Mouse (Mus musculus): ENCODE measurements around the gene Thap3. TPM values are rescaled to one million over a fixed set of nuclear protein-coding genes. Genes with fewer than 3 reads are reported as not detected.

Thap3 gene
- polyA plus RNA-seq, 1 experiment from 2014 or later, result 20.4 TPM

GRCm38 (mm10) chr4:152026751-152027508 is 38.1 kb upstream of the Thap3 start:
- WGBS, result 2% methylated on average over 41 of the region's 41 CpGs
- peak overlapping the region; percentile 70 for H3K4me3 ChIP-seq (ENCODE audit: low read depth, low read length)
- ATAC-seq (ENCODE audit: low FRiP score) (peak; percentile 69), DNase-seq (ENCODE audit: low spot score) (no peak)
- H3K4me1 ChIP-seq (replicated peaks; ENCODE audit: control insufficient read depth, insufficient read depth, low read length), result peaks cover 24% of the 10 kb centered on the region
- H3K36me3 ChIP-seq (ENCODE audit: control insufficient read depth, insufficient read depth, low read length), result no peaks in the 10 kb centered on the region
- H3K27me3 ChIP-seq (ENCODE audit: control insufficient read depth, insufficient read depth, low read length), result no peaks in the 10 kb centered on the region; the same call in 1 of the 2 replicates
- peak overlapping the region; percentile 59 for H3K9ac ChIP-seq (ENCODE audit: low read depth, low read length)
- H3K27ac ChIP-seq (ENCODE audit: low read depth, low read length), result no peak overlapping the region
- H3K9me3 ChIP-seq (ENCODE audit: control insufficient read depth, low read length), result no peaks in the 10 kb centered on the region
- peak overlapping the region; percentile 95 for H3K4me2 ChIP-seq (replicated peaks; ENCODE audit: low read depth, low read length)

- no peak for DNase-seq (ENCODE audit: low spot score)
- no peaks in the 10 kb centered on the region for H3K27me3 ChIP-seq (ENCODE audit: control insufficient read depth, insufficient read depth, low read length)
- peaks cover 8% of the 10 kb centered on the region for H3K36me3 ChIP-seq (ENCODE audit: control insufficient read depth, insufficient read depth, low read length)
- WGBS, result 91% methylated on average over 11 of the region's 11 CpGs
- H3K9ac ChIP-seq (ENCODE audit: low read depth, low read length), result no peak overlapping the region
- H3K27ac ChIP-seq (ENCODE audit: low read depth, low read length), result no peak overlapping the region
- no peak overlapping the region for H3K4me3 ChIP-seq (ENCODE audit: low read depth, low read length)
- ATAC-seq (ENCODE audit: low FRiP score), result no peak
- H3K4me2 ChIP-seq (replicated peaks; ENCODE audit: low read depth, low read length), result no peak overlapping the region
- peaks cover 24% of the 10 kb centered on the region for H3K4me1 ChIP-seq (replicated peaks; ENCODE audit: control insufficient read depth, insufficient read depth, low read length)
- H3K9me3 ChIP-seq (ENCODE audit: control insufficient read depth, low read length), result no peaks in the 10 kb centered on the region
Measured at GRCm38 (mm10) chr4:152024525-152024924, 35.7 kb upstream of the Thap3 start.

GRCm38 (mm10) chr4:152022506-152022905 is 33.7 kb upstream of the Thap3 start:
- H3K9ac ChIP-seq (ENCODE audit: low read depth, low read length), result no peak overlapping the region
- no peak overlapping the region for H3K4me2 ChIP-seq (replicated peaks; ENCODE audit: low read depth, low read length)
- no peak overlapping the region for H3K27ac ChIP-seq (ENCODE audit: low read depth, low read length)
- no peaks in the 10 kb centered on the region for H3K27me3 ChIP-seq (ENCODE audit: control insufficient read depth, insufficient read depth, low read length)
- no peaks in the 10 kb centered on the region for H3K9me3 ChIP-seq (ENCODE audit: control insufficient read depth, low read length)
- no peak overlapping the region for H3K4me3 ChIP-seq (ENCODE audit: low read depth, low read length)
- WGBS, result 91% methylated on average over 8 of the region's 8 CpGs
- ATAC-seq (ENCODE audit: low FRiP score), result no peak
- peaks cover 15% of the 10 kb centered on the region for H3K4me1 ChIP-seq (replicated peaks; ENCODE audit: control insufficient read depth, insufficient read depth, low read length)
- no peak for DNase-seq (ENCODE audit: low spot score)
- peaks cover 8% of the 10 kb centered on the region for H3K36me3 ChIP-seq (ENCODE audit: control insufficient read depth, insufficient read depth, low read length)

DNA sequence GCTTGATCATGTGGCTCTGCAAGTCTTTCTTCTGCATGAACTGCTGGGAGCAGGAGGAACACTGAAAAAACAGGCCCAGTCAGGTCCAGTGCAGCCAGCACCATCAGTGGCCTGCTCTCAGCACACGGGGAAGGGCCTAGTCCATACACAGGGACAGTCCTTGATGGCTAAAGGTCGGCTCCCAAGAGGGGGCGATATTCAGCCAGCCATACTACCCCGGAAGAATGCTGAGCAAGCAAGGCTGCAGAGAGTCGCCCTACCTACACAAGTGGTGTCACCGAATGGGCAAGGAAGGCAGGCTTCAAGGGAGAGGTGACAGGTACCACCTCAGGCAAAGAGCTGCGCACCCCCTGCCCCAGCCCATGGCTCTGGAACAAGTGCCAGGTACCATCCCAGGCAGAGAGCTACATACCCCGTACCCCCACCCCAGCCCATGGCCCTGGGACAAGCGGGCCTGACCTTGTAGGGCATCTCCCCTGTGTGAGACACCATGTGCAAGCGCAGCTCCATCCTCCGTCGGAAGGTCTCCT is 32.8 kb upstream of the Thap3 start:
- H3K36me3 ChIP-seq (ENCODE audit: control insufficient read depth, insufficient read depth, low read length), result peaks cover 8% of the 10 kb centered on the region
- DNase-seq (ENCODE audit: low spot score) (no peak), ATAC-seq (ENCODE audit: low FRiP score) (no peak)
- no peaks in the 10 kb centered on the region for H3K9me3 ChIP-seq (ENCODE audit: control insufficient read depth, low read length)
- no peak overlapping the region for H3K4me2 ChIP-seq (replicated peaks; ENCODE audit: low read depth, low read length)
- H3K9ac ChIP-seq (ENCODE audit: low read depth, low read length), result no peak overlapping the region
- H3K27me3 ChIP-seq (ENCODE audit: control insufficient read depth, insufficient read depth, low read length), result no peaks in the 10 kb centered on the region
- 75% methylated on average over 12 of the region's 12 CpGs for WGBS
- no peak overlapping the region for H3K4me3 ChIP-seq (ENCODE audit: low read depth, low read length)
- H3K4me1 ChIP-seq (replicated peaks; ENCODE audit: control insufficient read depth, insufficient read depth, low read length), result peaks cover 13% of the 10 kb centered on the region
- no peak overlapping the region for H3K27ac ChIP-seq (ENCODE audit: low read depth, low read length)

GRCm38 (mm10) chr4:152020024-152020423 is 31.2 kb upstream of the Thap3 start:
- H3K27ac ChIP-seq (ENCODE audit: low read depth, low read length), result no peak overlapping the region
- peaks cover 8% of the 10 kb centered on the region for H3K36me3 ChIP-seq (ENCODE audit: control insufficient read depth, insufficient read depth, low read length)
- no peaks in the 10 kb centered on the region for H3K4me1 ChIP-seq (replicated peaks; ENCODE audit: control insufficient read depth, insufficient read depth, low read length)
- no peak overlapping the region for H3K4me2 ChIP-seq (replicated peaks; ENCODE audit: low read depth, low read length)
- no peak for ATAC-seq (ENCODE audit: low FRiP score)
- no peak overlapping the region for H3K9ac ChIP-seq (ENCODE audit: low read depth, low read length)
- no peak for DNase-seq (ENCODE audit: low spot score)
- H3K27me3 ChIP-seq (ENCODE audit: control insufficient read depth, insufficient read depth, low read length), result no peaks in the 10 kb centered on the region
- 96% methylated on average over 21 of the region's 21 CpGs for WGBS
- no peaks in the 10 kb centered on the region for H3K9me3 ChIP-seq (ENCODE audit: control insufficient read depth, low read length)
- no peak overlapping the region for H3K4me3 ChIP-seq (ENCODE audit: low read depth, low read length)

DNA sequence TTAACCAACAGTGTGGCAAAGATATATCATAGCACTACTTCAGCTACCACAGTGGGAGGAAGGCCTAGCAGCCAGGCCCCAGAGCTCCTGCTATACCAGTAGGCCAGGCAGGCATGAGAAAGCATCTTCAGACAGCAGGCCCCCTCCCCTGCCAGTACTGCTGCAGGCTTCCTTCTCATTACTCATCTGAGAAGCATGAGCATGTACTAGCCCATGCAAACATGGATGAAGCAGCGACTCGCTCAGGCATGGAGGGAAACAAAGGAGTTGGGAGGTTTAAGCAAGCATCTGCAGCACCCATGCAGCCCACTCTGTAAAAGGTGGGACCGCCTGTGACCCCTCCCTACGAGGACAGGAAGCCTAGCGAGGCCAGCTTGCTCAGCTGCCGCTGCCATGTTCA is 30.3 kb upstream of the Thap3 start:
- H3K36me3 ChIP-seq (ENCODE audit: control insufficient read depth, insufficient read depth, low read length), result peaks cover 8% of the 10 kb centered on the region
- 88% methylated on average over 6 of the region's 6 CpGs for WGBS
- ATAC-seq (ENCODE audit: low FRiP score), result no peak
- H3K4me1 ChIP-seq (replicated peaks; ENCODE audit: control insufficient read depth, insufficient read depth, low read length), result no peaks in the 10 kb centered on the region
- no peak overlapping the region for H3K4me3 ChIP-seq (ENCODE audit: low read depth, low read length)
- no peaks in the 10 kb centered on the region for H3K9me3 ChIP-seq (ENCODE audit: control insufficient read depth, low read length)
- H3K27ac ChIP-seq (ENCODE audit: low read depth, low read length), result no peak overlapping the region
- DNase-seq (ENCODE audit: low spot score), result no peak
- H3K27me3 ChIP-seq (ENCODE audit: control insufficient read depth, insufficient read depth, low read length), result no peaks in the 10 kb centered on the region
- no peak overlapping the region for H3K9ac ChIP-seq (ENCODE audit: low read depth, low read length)
- H3K4me2 ChIP-seq (replicated peaks; ENCODE audit: low read depth, low read length), result no peak overlapping the region

- WGBS, result 86% methylated on average over 12 of the region's 12 CpGs
Measured at GRCm38 (mm10) chr4:152013036-152013813, 24.4 kb upstream of the Thap3 start.

GRCm38 (mm10) chr4:152012109-152012508 is 23.3 kb upstream of the Thap3 start:
- Histone ChIP-seq H3K36me3 (ENCODE audit: control insufficient read depth, insufficient read depth, low read length) (no peaks in the 10 kb centered on the region), H3K27me3 (ENCODE audit: control insufficient read depth, insufficient read depth, low read length) (peaks cover 21% of the 10 kb centered on the region), H3K9ac (ENCODE audit: low read depth, low read length) (no peak overlapping the region), H3K27ac (ENCODE audit: low read depth, low read length) (no peak overlapping the region), H3K9me3 (ENCODE audit: control insufficient read depth, low read length) (no peaks in the 10 kb centered on the region), H3K4me2 (replicated peaks; ENCODE audit: low read depth, low read length) (no peak overlapping the region), H3K4me3 (ENCODE audit: low read depth, low read length) (no peak overlapping the region), H3K4me1 (replicated peaks; ENCODE audit: control insufficient read depth, insufficient read depth, low read length) (peaks cover 9% of the 10 kb centered on the region)
- no peak for DNase-seq (ENCODE audit: low spot score)
- ATAC-seq (ENCODE audit: low FRiP score), result no peak
- 92% methylated on average over 16 of the region's 16 CpGs for whole genome bisulfite sequencing

More at GRCm38 (mm10) chr4:152013036-152013813, 24.4 kb upstream of the Thap3 start:
- H3K27ac ChIP-seq (ENCODE audit: low read depth, low read length), result no peak overlapping the region
- no peak overlapping the region for H3K4me3 ChIP-seq (ENCODE audit: low read depth, low read length)
- H3K4me1 ChIP-seq (replicated peaks; ENCODE audit: control insufficient read depth, insufficient read depth, low read length), result peaks cover 7% of the 10 kb centered on the region
- H3K4me2 ChIP-seq (replicated peaks; ENCODE audit: low read depth, low read length), result no peak overlapping the region
- ATAC-seq (ENCODE audit: low FRiP score) (no peak), DNase-seq (ENCODE audit: low spot score) (no peak)
- no peak overlapping the region for H3K9ac ChIP-seq (ENCODE audit: low read depth, low read length)
- no peaks in the 10 kb centered on the region for H3K36me3 ChIP-seq (ENCODE audit: control insufficient read depth, insufficient read depth, low read length)
- peaks cover 14% of the 10 kb centered on the region for H3K27me3 ChIP-seq (ENCODE audit: control insufficient read depth, insufficient read depth, low read length)
- H3K9me3 ChIP-seq (ENCODE audit: control insufficient read depth, low read length), result no peaks in the 10 kb centered on the region
